Mouse (Mus musculus) layer of hippocampus, postnatal 10 days (tissue): ENCODE measurements around the gene Sdad1. TPM values are rescaled to one million over a fixed set of nuclear protein-coding genes. Genes with fewer than 3 reads are reported as not detected.

Experiments used
- DNase-seq, 2 experiments: peaks; one replicate each; pipeline ENCODE4 v3.0.0; 2021; ENCODE audit warnings: low spot score in 2 of 2
- total RNA-seq, 2 experiments: library from RNA; stranded (reverse); gene quantifications; 2 replicates each; pipeline ENCODE4 v1.2.3; 2021

Gene Sdad1
- total RNA-seq, 2 experiments from 2014 or later = 23.7 to 25.9 TPM

- no peak for DNase-seq
These were observed 65.4 kb downstream of the Sdad1 start for GRCm38 (mm10) chr5:92244900-92245299.

- DNase-seq = no peak
These were observed 69.5 kb downstream of the Sdad1 start for GRCm38 (mm10) chr5:92240769-92241168.

- DNase-seq = peak; percentile 78 to 82
These were observed 70.7 kb downstream of the Sdad1 start for GRCm38 (mm10) chr5:92239333-92240232.

GRCm38 (mm10) chr5:92234939-92235557 is 75.2 kb downstream of the Sdad1 start:
- DNase-seq = no peak

Other genes starting within 250 kb of the Sdad1 start
- gene G3bp2, start 226.8 kb downstream of the Sdad1 start, total RNA-seq = 100 to 1,000 TPM; 178 to 181 TPM
- 10 to 100 TPM; 67.4 to 68.2 TPM for gene Uso1, start 172.5 kb downstream of the Sdad1 start, total RNA-seq
- gene U90926, start 95.1 kb downstream of the Sdad1 start, total RNA-seq = not detected
- under 1 TPM in 1 of 2 experiments, not detected in 1; 0.40 TPM for gene Ppef2, start 54.2 kb downstream of the Sdad1 start, total RNA-seq
- gene Naaa, start 32.3 kb downstream of the Sdad1 start, total RNA-seq = 10 to 100 TPM; 28.8 to 32.0 TPM
- gene Cxcl9, start 17.6 kb upstream of the Sdad1 start, total RNA-seq = not detected
- gene Art3, start 21.3 kb upstream of the Sdad1 start, total RNA-seq = 1 to 10 TPM; 6.7 to 9.5 TPM
- gene Cxcl10, start 38.4 kb upstream of the Sdad1 start, total RNA-seq = not detected
- gene Nup54, start 124.7 kb upstream of the Sdad1 start, total RNA-seq = 10 to 100 TPM; 33.9 to 41.7 TPM
- gene Scarb2, start 196.4 kb upstream of the Sdad1 start, total RNA-seq = 10 to 100 TPM; 96.3 to 98.5 TPM
- under 1 TPM; 0.30 to 0.80 TPM for gene Fam47e, start 244.6 kb upstream of the Sdad1 start, total RNA-seq